Mouse (Mus musculus) intestine, embryonic 15.5 days (tissue): ENCODE measurements around the gene Brms1. TPM values are rescaled to one million over a fixed set of nuclear protein-coding genes. Genes with fewer than 3 reads are reported as not detected.
"Not testable (repeated sequence)": the region's sequence is repeated elsewhere in the genome, so short reads cannot be mapped to it uniquely, and the experiment has no call there.

Experiments
- ATAC-seq: fragments of 200-750 bp; cut with Nextera tagmentation; 2 replicates; pipeline ENCODE4 v1.8.0; 2017; ENCODE audit warnings: moderate TSS enrichment, moderate library complexity
- H3K27ac ChIP-seq: fragments of 300-500 bp; sonication (generic); 2 replicates; pipeline ENCODE4 v1.5.1; 2015; ENCODE audit warnings: mild to moderate bottlenecking, inconsistent platforms
- H3K27me3 ChIP-seq: fragments of 300-500 bp; sonication (generic); replicated peaks from 2 replicates; pipeline ENCODE4 v1.6.1; 2015; ENCODE audit warnings: inconsistent platforms
- H3K36me3 ChIP-seq: fragments of 300-500 bp; sonication (generic); 2 replicates; pipeline ENCODE4 v1.6.1; 2015; ENCODE audit warnings: inconsistent platforms
- H3K4me1 ChIP-seq: fragments of 300-500 bp; sonication (generic); replicated peaks from 2 replicates; pipeline ENCODE4 v1.6.1; 2015; ENCODE audit warnings: inconsistent platforms
- H3K4me2 ChIP-seq: fragments of 300-500 bp; sonication (generic); replicated peaks from 2 replicates; pipeline ENCODE4 v1.6.1; 2015; ENCODE audit warnings: mild to moderate bottlenecking, inconsistent platforms
- H3K4me3 ChIP-seq: fragments of 300-500 bp; sonication (generic); replicated peaks from 2 replicates; pipeline ENCODE4 v1.5.1; 2015; ENCODE audit warnings: inconsistent platforms
- H3K9ac ChIP-seq: fragments of 300-500 bp; sonication (generic); 2 replicates; pipeline ENCODE4 v1.6.1; 2015; ENCODE audit warnings: inconsistent platforms
- H3K9me3 ChIP-seq: fragments of 300-500 bp; sonication (generic); 2 replicates; pipeline ENCODE4 v1.6.1; 2016; ENCODE audit warnings: inconsistent platforms
- WGBS: fragments of 180-500 bp; shearing (Covaris S2); methylation state at CpG from one replicate; pipeline ENCODE4 v1.1.7; 2015; 5-methylcytosine and 5-hydroxymethylcytosine counted together
- polyA plus RNA-seq: library from polyadenylated mRNA; unstranded; fragments of >200 nt; fragmentation: Nextera tagmentation; extraction: Ambion mirVana; gene quantifications from 2 replicates; pipeline ENCODE4 v1.2.1, GENCODE M21; 2015

Gene Brms1
- polyA plus RNA-seq, result 37.5 and 44.7 TPM in 2 replicates

- peak; percentile 80 for ATAC-seq
- peak within 1 kb of the TSS; percentile 64 for H3K4me3 ChIP-seq
- WGBS, result 4% methylated on average over 40 of the region's 40 CpGs
- no peaks in the 10 kb centered on the region for H3K27me3 ChIP-seq
- peak within 1 kb of the TSS; percentile 94 for H3K4me2 ChIP-seq
- no peaks in the 10 kb centered on the region for H3K9me3 ChIP-seq
- H3K36me3 ChIP-seq, result no peaks in the 10 kb centered on the region
- H3K27ac ChIP-seq, result peak within 1 kb of the TSS; percentile 77
- H3K9ac ChIP-seq, result peak within 1 kb of the TSS; percentile 91
- H3K4me1 ChIP-seq, result peaks cover 24% of the 10 kb centered on the region
Measured at GRCm38 (mm10) chr19:5040862-5041523, at the start of gene Brms1. Brms1 (plus strand) TSS chr19:5041354.

GRCm38 (mm10) chr19:4992371-4992770 lies 48.8 kb upstream of the Brms1 start:
- WGBS, result 12% methylated on average over 8 of the region's 8 CpGs
- Histone ChIP-seq H3K36me3 (no peaks in the 10 kb centered on the region), H3K4me2 (peak overlapping the region; percentile 17; the same call in 1 of the 2 replicates), H3K4me3 (no peak overlapping the region), H3K4me1 (0 out of 2 replicates have a peak, but pooled peaks cover 8% of the 10 kb centered on the region), H3K27ac (no peak overlapping the region), H3K9me3 (no peaks in the 10 kb centered on the region), H3K27me3 (peaks cover 30% of the 10 kb centered on the region), H3K9ac (no peak overlapping the region)
- ATAC-seq, result no peak

GRCm38 (mm10) chr19:4992904-4993303 lies 48.2 kb upstream of the Brms1 start:
- H3K9me3 ChIP-seq, result no peaks in the 10 kb centered on the region
- peak overlapping the region; percentile 17; the same call in 1 of the 2 replicates for H3K4me2 ChIP-seq
- no peak overlapping the region for H3K4me3 ChIP-seq
- no peak overlapping the region for H3K27ac ChIP-seq
- H3K9ac ChIP-seq, result no peak overlapping the region
- peaks cover 30% of the 10 kb centered on the region for H3K27me3 ChIP-seq
- ATAC-seq, result peak; percentile 85
- WGBS, result 2% methylated on average over 9 of the region's 9 CpGs
- H3K36me3 ChIP-seq, result no peaks in the 10 kb centered on the region
- 0 out of 2 replicates have a peak, but pooled peaks cover 8% of the 10 kb centered on the region for H3K4me1 ChIP-seq

GRCm38 (mm10) chr19:4994043-4994442 lies 47.1 kb upstream of the Brms1 start:
- H3K4me3 ChIP-seq, result no peak overlapping the region
- ATAC-seq, result no peak
- no peaks in the 10 kb centered on the region for H3K9me3 ChIP-seq
- no peak overlapping the region for H3K4me2 ChIP-seq
- peaks cover 30% of the 10 kb centered on the region for H3K27me3 ChIP-seq
- H3K4me1 ChIP-seq, result 0 out of 2 replicates have a peak, but pooled peaks cover 8% of the 10 kb centered on the region
- no peak overlapping the region for H3K9ac ChIP-seq
- whole genome bisulfite sequencing, result 63% methylated on average over 5 of the region's 5 CpGs
- H3K36me3 ChIP-seq, result no peaks in the 10 kb centered on the region
- no peak overlapping the region for H3K27ac ChIP-seq

- no peak overlapping the region for H3K9ac ChIP-seq
- no peaks in the 10 kb centered on the region for H3K9me3 ChIP-seq
- H3K27me3 ChIP-seq, result peaks cover 9% of the 10 kb centered on the region; the same call in 1 of the 2 replicates
- H3K4me1 ChIP-seq, result peaks cover 3% of the 10 kb centered on the region; the same call in 1 of the 2 replicates
- no peaks in the 10 kb centered on the region for H3K36me3 ChIP-seq
- 0 out of 2 replicates have a peak overlapping the region, but pooled peaks have one; percentile 0 for H3K4me3 ChIP-seq
- WGBS, result 55% methylated on average over 6 of the region's 6 CpGs
- peak overlapping the region; percentile 26 for H3K4me2 ChIP-seq
- no peak overlapping the region for H3K27ac ChIP-seq
- no peak for ATAC-seq
Measured at GRCm38 (mm10) chr19:4999445-5000140, 41.6 kb upstream of the Brms1 start.

- peak overlapping the region; percentile 10 for H3K4me3 ChIP-seq
- 1% methylated on average over 39 of the region's 39 CpGs for WGBS
- ATAC-seq, result peak; percentile 95
- H3K9me3 ChIP-seq, result no peaks in the 10 kb centered on the region
- H3K36me3 ChIP-seq, result no peaks in the 10 kb centered on the region
- peaks cover 9% of the 10 kb centered on the region; the same call in 1 of the 2 replicates for H3K27me3 ChIP-seq
- peak overlapping the region; percentile 50 for H3K4me2 ChIP-seq
- 0 out of 2 replicates have a peak overlapping the region, but pooled peaks have one; percentile 15 for H3K9ac ChIP-seq
- H3K4me1 ChIP-seq, result peaks cover 3% of the 10 kb centered on the region; the same call in 1 of the 2 replicates
- peak overlapping the region; percentile 33; the same call in 1 of the 2 replicates for H3K27ac ChIP-seq
Measured at GRCm38 (mm10) chr19:5001666-5002406, 39.3 kb upstream of the Brms1 start.

GRCm38 (mm10) chr19:5003644-5004043 lies 37.5 kb upstream of the Brms1 start:
- not testable (repeated sequence) for H3K27me3 ChIP-seq, H3K9ac ChIP-seq, H3K4me3 ChIP-seq, H3K9me3 ChIP-seq, H3K27ac ChIP-seq, H3K4me1 ChIP-seq, ATAC-seq, H3K36me3 ChIP-seq, H3K4me2 ChIP-seq
- WGBS, result 59% methylated on average over 2 of the region's 2 CpGs

GRCm38 (mm10) chr19:5004925-5005324 lies 36.2 kb upstream of the Brms1 start:
- H3K9me3 ChIP-seq, result no peaks in the 10 kb centered on the region
- no peak overlapping the region for H3K9ac ChIP-seq
- WGBS, result 54% methylated on average over 4 of the region's 4 CpGs

GRCm38 (mm10) chr19:5013138-5013537 lies 28.0 kb upstream of the Brms1 start:
- no peak overlapping the region for H3K27ac ChIP-seq
- H3K36me3 ChIP-seq, result no peaks in the 10 kb centered on the region
- no peak overlapping the region for H3K4me2 ChIP-seq
- H3K27me3 ChIP-seq, result no peaks in the 10 kb centered on the region
- H3K4me1 ChIP-seq, result peaks cover 8% of the 10 kb centered on the region; the same call in 1 of the 2 replicates
- no peak overlapping the region for H3K9ac ChIP-seq
- no peak for ATAC-seq
- no peak overlapping the region for H3K4me3 ChIP-seq
- WGBS, result 56% methylated on average over 8 of the region's 8 CpGs
- H3K9me3 ChIP-seq, result no peaks in the 10 kb centered on the region

More at GRCm38 (mm10) chr19:5004925-5005324, 36.2 kb upstream of the Brms1 start:
- no peak overlapping the region for H3K4me2 ChIP-seq
- H3K4me3 ChIP-seq, result no peak overlapping the region
- no peak overlapping the region for H3K27ac ChIP-seq
- no peak for ATAC-seq
- peaks cover 3% of the 10 kb centered on the region; the same call in 1 of the 2 replicates for H3K4me1 ChIP-seq
- no peaks in the 10 kb centered on the region for H3K36me3 ChIP-seq
- H3K27me3 ChIP-seq, result peaks cover 6% of the 10 kb centered on the region; the same call in 1 of the 2 replicates

- H3K27me3 ChIP-seq, result no peaks in the 10 kb centered on the region
- H3K9me3 ChIP-seq, result no peaks in the 10 kb centered on the region
- no peak for ATAC-seq
- 21% methylated on average over 8 of the region's 8 CpGs for WGBS
- peaks cover 8% of the 10 kb centered on the region; the same call in 1 of the 2 replicates for H3K4me1 ChIP-seq
- no peak overlapping the region for H3K9ac ChIP-seq
- no peak overlapping the region for H3K4me3 ChIP-seq
- no peaks in the 10 kb centered on the region for H3K36me3 ChIP-seq
- H3K27ac ChIP-seq, result no peak overlapping the region
- H3K4me2 ChIP-seq, result no peak overlapping the region
Measured at GRCm38 (mm10) chr19:5014961-5015398, 26.2 kb upstream of the Brms1 start.

- Histone ChIP-seq H3K27me3 (no peaks in the 10 kb centered on the region), H3K27ac (no peak overlapping the region), H3K9ac (no peak overlapping the region; the same call in 1 of the 2 replicates), H3K36me3 (no peaks in the 10 kb centered on the region), H3K4me1 (peaks cover 8% of the 10 kb centered on the region; the same call in 1 of the 2 replicates), H3K4me2 (peak overlapping the region; percentile 31; the same call in 1 of the 2 replicates), H3K4me3 (no peak overlapping the region), H3K9me3 (no peaks in the 10 kb centered on the region)
- ATAC-seq, result peak; percentile 51
- 21% methylated on average over 10 of the region's 10 CpGs for WGBS
Measured at GRCm38 (mm10) chr19:5016221-5016742, 24.9 kb upstream of the Brms1 start.
